Mouse (Mus musculus) layer of hippocampus, postnatal 14 days (tissue): ENCODE measurements at regions not wholly inside any gene's neighbourhood (a gene's known extent, or its start where the extent isn't known, plus 50 kb on each side); places are given as distances from the start of the nearest gene placed in this dataset.
A peak's percentile ranks its signal among the peaks of the same experiment; 100 is the strongest.
"Not testable (repeated sequence)": the region's sequence is repeated elsewhere in the genome, so short reads cannot be mapped to it uniquely, and the experiment has no call there.

Source experiments
- DNase-seq, 2 experiments: peaks; one replicate each; pipeline ENCODE4 v3.0.0; 2021 to 2022; ENCODE audit warnings: low spot score in 2 of 2, mixed read lengths in 1 of 2

- no peak for DNase-seq
Observed at GRCm38 (mm10) chr14:84610476-84610875, 167.1 kb downstream of the Pcdh17 start.

- no peak for DNase-seq
Observed at GRCm38 (mm10) chr14:84612551-84612950, 169.2 kb downstream of the Pcdh17 start.

GRCm38 (mm10) chr14:84645026-84645425 is 201.7 kb downstream of the Pcdh17 start:
- peak in 1 of 2 experiments; percentile 31 for DNase-seq

DNA sequence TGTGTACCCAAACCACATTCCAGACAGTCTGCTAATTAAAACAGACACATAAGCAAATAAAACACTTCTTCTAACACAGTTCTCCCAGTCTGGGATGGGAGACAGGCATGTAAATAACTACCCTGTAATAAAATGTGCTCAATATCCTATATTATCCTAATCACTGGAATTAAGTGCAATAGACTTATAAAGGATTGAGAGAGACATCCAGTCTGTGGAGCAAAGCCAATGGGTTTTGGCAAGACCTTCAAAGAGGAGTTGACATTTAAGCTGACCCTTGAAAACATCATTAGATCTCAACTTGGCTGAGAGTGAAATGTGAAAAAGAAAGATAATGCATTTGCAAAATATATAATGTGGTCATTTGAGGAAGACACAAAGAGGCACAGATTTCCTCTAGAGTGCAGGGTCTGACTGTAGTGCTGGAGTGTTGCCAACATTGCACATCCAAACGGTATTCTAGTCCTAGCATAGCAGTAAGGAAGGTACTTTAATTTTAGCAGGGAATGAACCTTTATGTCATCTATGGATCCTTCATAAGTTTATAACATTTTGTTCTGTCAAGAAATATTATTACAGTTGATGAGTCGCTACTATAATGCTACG is 202.7 kb downstream of the Pcdh17 start:
- DNase-seq, result no peak

DNA sequence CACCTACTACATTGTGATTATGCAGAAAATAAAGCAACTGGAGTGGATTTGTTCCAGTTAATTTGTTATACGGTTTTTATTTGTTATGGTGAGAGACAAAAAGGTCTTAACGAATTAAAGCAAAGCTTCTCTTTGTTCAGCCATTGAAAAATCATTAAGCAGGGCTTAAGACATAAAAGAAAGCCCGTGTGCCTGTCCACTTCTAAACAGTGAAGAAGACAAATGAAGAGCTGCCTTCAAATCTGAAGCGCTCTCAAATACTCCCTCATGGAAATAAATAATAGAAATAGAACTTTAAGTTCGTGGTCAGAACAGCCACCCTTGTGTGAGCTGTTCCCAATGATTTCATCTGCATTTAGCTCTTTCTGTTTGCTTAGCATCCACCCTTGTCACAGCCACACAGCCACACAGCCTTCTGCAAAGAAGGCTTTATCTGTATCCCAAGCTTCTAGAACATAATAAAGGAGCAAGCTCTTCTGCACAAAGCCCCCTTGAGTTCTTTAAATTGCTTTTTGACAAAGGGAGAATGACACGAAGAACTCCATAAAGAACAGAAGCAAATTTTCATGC is 215.9 kb downstream of the Pcdh17 start:
- DNase-seq, result no peak

DNA sequence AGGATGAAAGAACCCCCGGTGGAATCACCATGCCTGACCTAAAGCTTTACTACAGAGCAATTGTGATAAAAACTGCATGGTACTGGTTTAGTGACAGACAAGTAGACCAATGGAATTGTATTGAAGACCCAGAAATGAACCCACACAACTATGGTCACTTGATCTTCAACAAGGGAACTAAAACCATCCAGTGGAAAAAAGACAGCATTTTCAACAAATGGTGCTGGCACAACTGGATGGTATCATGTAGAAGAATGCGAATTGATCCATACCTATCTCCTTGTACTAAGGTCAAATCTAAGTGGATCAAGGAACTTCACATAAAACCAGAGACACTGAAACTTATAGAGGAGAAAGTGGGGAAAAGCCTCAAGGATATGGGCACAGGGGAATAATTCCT is 224.3 kb downstream of the Pcdh17 start:
- DNase-seq, result not testable (repeated sequence)

DNA sequence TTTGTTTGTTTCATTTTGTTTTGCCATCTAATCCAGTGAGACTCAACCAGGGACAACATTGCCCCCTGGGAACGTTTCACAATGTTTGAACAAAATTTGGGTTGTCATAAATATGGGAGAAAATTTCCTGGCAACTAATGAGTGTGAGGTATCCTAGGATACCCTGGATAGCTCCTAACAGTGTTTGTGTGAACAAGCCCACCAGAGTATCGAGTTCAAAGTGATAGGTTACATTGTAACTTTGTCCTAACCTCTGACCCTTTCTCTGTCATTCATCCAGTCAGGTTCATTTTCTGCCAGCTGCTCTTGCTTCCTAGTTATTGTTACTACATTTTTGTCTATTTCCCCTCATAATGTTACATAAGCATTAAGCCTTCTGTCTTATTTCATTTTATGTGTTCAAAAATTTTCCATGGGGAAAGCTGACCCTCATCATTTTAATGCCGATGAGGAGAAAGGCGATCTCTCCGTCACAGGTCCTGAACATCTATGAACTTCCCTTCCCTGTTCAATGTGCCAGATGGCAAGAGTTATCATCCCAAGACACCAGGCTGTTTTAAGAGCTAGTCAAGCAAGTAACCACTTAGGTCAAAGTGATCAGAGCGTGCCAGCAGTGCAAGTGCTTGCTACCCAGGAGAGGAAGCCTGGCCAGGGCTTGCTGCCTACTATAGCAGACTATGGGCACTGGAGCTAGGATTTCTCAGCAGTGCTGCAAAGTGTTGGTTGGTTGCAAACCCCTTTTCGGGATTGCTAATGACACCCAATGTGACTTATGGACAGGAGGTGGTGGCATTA is 228.5 kb downstream of the Pcdh17 start:
- no peak for DNase-seq

GRCm38 (mm10) chr14:84686848-84687247 is 243.5 kb downstream of the Pcdh17 start:
- no peak for DNase-seq

DNA sequence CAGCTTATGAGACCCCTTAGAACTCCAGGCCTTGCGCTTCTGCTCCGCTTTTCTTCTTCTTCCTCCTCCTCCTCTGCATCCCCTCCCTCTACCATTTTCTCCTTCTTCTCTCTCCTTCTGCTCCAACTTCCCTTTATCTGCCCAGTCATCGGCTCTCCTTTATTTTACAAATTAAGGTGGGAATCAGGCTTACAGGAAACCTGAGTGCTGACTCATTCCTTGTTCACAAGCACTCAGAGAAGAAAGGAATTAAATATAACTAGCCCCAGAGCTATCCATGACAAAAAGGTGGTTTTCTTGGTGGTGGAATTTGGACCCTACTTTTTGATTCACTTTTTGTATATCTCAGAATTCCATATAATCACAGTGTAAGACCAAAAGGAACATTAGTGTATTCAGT is 247.4 kb downstream of the Pcdh17 start:
- no peak for DNase-seq
